Mouse (Mus musculus) MEL (cell line): ENCODE measurements around the gene Htt. TPM values are rescaled to one million over a fixed set of nuclear protein-coding genes. Genes with fewer than 3 reads are reported as not detected.

Source experiments
- DNase-seq: peaks from one replicate; pipeline ENCODE4 v3.0.0; 2011; ENCODE audit warnings: low read depth, low spot score
- H3K27ac ChIP-seq: 2 replicates; pipeline ENCODE4 v1.5.1; 2012; ENCODE audit warnings: low read depth, mild to moderate bottlenecking, control low read depth, low read length, moderate library complexity; ENCODE audit not compliant: control insufficient read depth
- H3K27me3 ChIP-seq, 2 experiments: fragments of 150-350 bp in 1 of 2; sonication (generic) in 1 of 2; 2 replicates each; pipeline ENCODE4 v1.6.1; 2012; ENCODE audit warnings: low read length in 2 of 2, mild to moderate bottlenecking in 2 of 2, improper control_type of control experiment in 1 of 2, moderate library complexity in 1 of 2; ENCODE audit not compliant: insufficient read depth in 2 of 2, control insufficient read depth in 1 of 2
- H3K36me3 ChIP-seq, 2 experiments: 2 replicates each; pipeline ENCODE4 v1.6.1; 2012 to 2014; ENCODE audit warnings: low read length in 2 of 2, improper control_type of control experiment in 1 of 2, inconsistent platforms in 1 of 2, mild to moderate bottlenecking in 1 of 2; ENCODE audit not compliant: insufficient read depth in 2 of 2, control insufficient read depth in 1 of 2
- H3K4me1 ChIP-seq, 2 experiments: fragments of 150-350 bp in 1 of 2; sonication (generic) in 1 of 2; 2 replicates each; pipeline ENCODE4 v1.6.1; 2012; ENCODE audit warnings: low read length in 2 of 2, improper control_type of control experiment in 1 of 2, mild to moderate bottlenecking in 1 of 2; ENCODE audit not compliant: insufficient read depth in 2 of 2, control insufficient read depth in 1 of 2
- H3K4me3 ChIP-seq, 2 experiments: fragments of 150-350 bp in 1 of 2; sonication (generic) in 1 of 2; 2 replicates each; pipeline ENCODE4 v1.5.1; 2012; ENCODE audit warnings: low read depth in 2 of 2, low read length in 2 of 2, mild to moderate bottlenecking in 2 of 2, moderate library complexity in 2 of 2, control low read depth in 1 of 2, improper control_type of control experiment in 1 of 2; ENCODE audit not compliant: control insufficient read depth in 1 of 2, insufficient read depth in 1 of 2
- H3K79me2 ChIP-seq: 2 replicates; pipeline ENCODE4 v1.6.1; 2012; ENCODE audit warnings: mild to moderate bottlenecking, low read length, moderate library complexity; ENCODE audit not compliant: control insufficient read depth, poor library complexity, insufficient read depth
- H3K9ac ChIP-seq: 2 replicates; pipeline ENCODE4 v1.6.1; 2012; ENCODE audit warnings: low read depth, mild to moderate bottlenecking, control low read depth, low read length, moderate library complexity; ENCODE audit not compliant: control insufficient read depth, poor library complexity, severe bottlenecking
- H3K9me3 ChIP-seq: fragments of 150-350 bp; sonication (generic); replicated peaks from 2 replicates; pipeline ENCODE4 v1.6.1; 2012; ENCODE audit warnings: mild to moderate bottlenecking, low read length, improper control_type of control experiment, moderate library complexity; ENCODE audit not compliant: insufficient read depth
- CHD2 ChIP-seq: IDR thresholded peaks from 2 replicates; pipeline ENCODE4 v1.6.1; 2011; ENCODE audit warnings: low read length, improper control_type of control experiment
- E2F4 ChIP-seq: IDR thresholded peaks from 2 replicates; pipeline ENCODE4 v1.6.1; 2011; ENCODE audit warnings: low read depth, low read length, improper control_type of control experiment, borderline replicate concordance
- MAFK ChIP-seq: IDR thresholded peaks from 2 replicates; pipeline ENCODE4 v1.6.1; 2011; ENCODE audit warnings: low read depth, mild to moderate bottlenecking, low read length, improper control_type of control experiment, borderline replicate concordance
- MAX ChIP-seq: IDR thresholded peaks from 2 replicates; pipeline ENCODE4 v1.6.1; 2011; ENCODE audit warnings: low read length, improper control_type of control experiment
- MAZ ChIP-seq: IDR thresholded peaks from 2 replicates; pipeline ENCODE4 v1.6.1; 2012; ENCODE audit warnings: low read depth, mild to moderate bottlenecking, inconsistent platforms, low read length, improper control_type of control experiment
- MYC ChIP-seq: IDR thresholded peaks from 2 replicates; pipeline ENCODE4 v1.6.1; 2011; ENCODE audit warnings: low read depth, mild to moderate bottlenecking, low read length, improper control_type of control experiment, moderate library complexity
- POLR2A ChIP-seq, 2 experiments: IDR thresholded peaks; 2 replicates each; pipeline ENCODE4 v1.6.1; 2011 to 2012; ENCODE audit warnings: low read length in 2 of 2, mild to moderate bottlenecking in 2 of 2, control low read depth in 1 of 2, improper control_type of control experiment in 1 of 2, low read depth in 1 of 2, moderate library complexity in 1 of 2; ENCODE audit not compliant: control insufficient read depth in 1 of 2, insufficient read depth in 1 of 2, poor library complexity in 1 of 2
- POLR2AphosphoS2 ChIP-seq: IDR thresholded peaks from 2 replicates; pipeline ENCODE4 v1.6.1; 2011; ENCODE audit warnings: low read length, improper control_type of control experiment
- POLR2AphosphoS5 ChIP-seq: IDR thresholded peaks from 2 replicates; pipeline ENCODE4 v1.6.1; 2012; ENCODE audit warnings: low read depth, borderline replicate concordance, mild to moderate bottlenecking, inconsistent platforms, low read length, moderate library complexity, mixed read lengths
- SIN3A ChIP-seq: IDR thresholded peaks from 2 replicates; pipeline ENCODE4 v1.6.1; 2012; ENCODE audit warnings: low read length, improper control_type of control experiment, inconsistent platforms
- TBP ChIP-seq: IDR thresholded peaks from 2 replicates; pipeline ENCODE4 v1.8.0; 2011; ENCODE audit warnings: low read depth, low read length, improper control_type of control experiment
- TCF12 ChIP-seq: IDR thresholded peaks from 2 replicates; pipeline ENCODE4 v1.6.1; 2014; ENCODE audit warnings: low read depth, mild to moderate bottlenecking, inconsistent platforms, low read length, improper control_type of control experiment, moderate library complexity
- USF2 ChIP-seq, 2 experiments: IDR thresholded peaks; 2 replicates each; pipeline ENCODE4 v1.6.1; 2011 to 2012; ENCODE audit warnings: improper control_type of control experiment in 2 of 2, low read length in 2 of 2, borderline replicate concordance in 1 of 2, inconsistent platforms in 1 of 2, low read depth in 1 of 2, mild to moderate bottlenecking in 1 of 2; ENCODE audit not compliant: insufficient read depth in 1 of 2
- ZNF384 ChIP-seq: IDR thresholded peaks from 2 replicates; pipeline ENCODE4 v1.6.1; 2012; ENCODE audit warnings: low read depth, mild to moderate bottlenecking, inconsistent platforms, low read length, improper control_type of control experiment
- polyA plus RNA-seq, 2 experiments: library from polyadenylated mRNA; stranded (reverse) in 1 of 2; unstranded in 1 of 2; fragments of >175 nt in 1 of 2; fragments of >200 nt in 1 of 2; gene quantifications; 2 replicates each; pipeline versions ENCODE4 v1.2.1 to v1.2.4; 2012; ENCODE audit warnings: low replicate concordance in 2 of 2, low read depth in 1 of 2; ENCODE audit not compliant: insufficient read length in 2 of 2, insufficient read depth in 1 of 2, missing spikeins in 1 of 2
- total RNA-seq: library from RNA; depleted of rRNA; stranded (reverse); fragments of 300-350 nt; gene quantifications from 2 replicates; pipeline ENCODE4 v1.2.3, GENCODE M21; 2012

Htt gene
- total and polyA plus RNA-seq, 3 experiments: 27.0 to 33.0 TPM; not detected in 1

DNA sequence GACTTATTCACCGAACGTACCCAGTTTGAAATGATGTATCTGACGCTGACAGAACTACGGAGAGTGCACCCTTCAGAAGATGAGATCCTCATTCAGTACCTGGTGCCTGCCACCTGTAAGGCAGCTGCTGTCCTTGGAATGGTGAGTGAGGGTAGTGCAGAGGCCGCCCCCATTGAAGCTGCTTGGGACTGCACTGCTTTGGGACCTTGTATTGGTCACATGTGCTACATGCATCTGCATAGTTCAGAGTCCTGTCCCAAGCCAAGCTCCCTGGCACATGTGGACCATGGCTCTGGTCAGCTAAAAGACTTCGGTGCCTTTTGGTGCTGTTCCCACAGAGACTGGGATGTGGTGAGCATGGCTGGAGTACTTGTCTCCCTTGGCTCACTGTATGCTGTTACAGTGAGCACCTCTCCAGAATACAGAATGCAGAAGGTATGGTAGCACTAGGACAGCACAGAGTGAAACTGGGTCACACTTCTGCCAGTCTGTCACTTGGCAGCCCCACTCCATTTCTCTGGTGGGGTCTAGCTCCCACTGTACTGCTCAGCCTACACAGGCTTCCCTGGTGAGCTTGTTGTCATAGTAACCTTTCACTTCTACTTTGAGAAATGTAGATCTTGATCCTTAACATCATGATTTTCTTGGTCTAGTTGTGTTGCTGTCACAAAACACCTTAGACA lies 138.4 kb downstream of the Htt start:
- peaks cover 0 to 27% of the 10 kb centered on the region in 2 experiments; a peak in 2 of 4 replicates for H3K36me3 ChIP-seq
- H3K4me3 ChIP-seq: no peak overlapping the region
- no peaks in the 10 kb centered on the region for H3K4me1 ChIP-seq
- no peaks in the 10 kb centered on the region for H3K79me2 ChIP-seq
- no peaks in the 10 kb centered on the region for H3K27me3 ChIP-seq
- H3K9me3 ChIP-seq: no peaks in the 10 kb centered on the region
- no peak overlapping the region for H3K9ac ChIP-seq
- TF ChIP-seq MAZ: no peak
- TF ChIP-seq MAX: no peak
- TF ChIP-seq POLR2AphosphoS5: no peak
- no peak for TF ChIP-seq MAFK
- no peak for TF ChIP-seq TCF12
- no peak for TF ChIP-seq MYC
- no peak for TF ChIP-seq POLR2AphosphoS2
- no peak for TF ChIP-seq POLR2A (IDR thresholded peaks at IDR 0.05; ENCODE audit: control insufficient read depth in 1 of 2, insufficient read depth in 1 of 2, low read depth in 1 of 2, low read length in 2 of 2, poor library complexity in 1 of 2)
- TF ChIP-seq CHD2: no peak
- TF ChIP-seq E2F4: no peak
- no peak for TF ChIP-seq SIN3A
- no peak overlapping the region for H3K27ac ChIP-seq
- DNase-seq: no peak

DNA sequence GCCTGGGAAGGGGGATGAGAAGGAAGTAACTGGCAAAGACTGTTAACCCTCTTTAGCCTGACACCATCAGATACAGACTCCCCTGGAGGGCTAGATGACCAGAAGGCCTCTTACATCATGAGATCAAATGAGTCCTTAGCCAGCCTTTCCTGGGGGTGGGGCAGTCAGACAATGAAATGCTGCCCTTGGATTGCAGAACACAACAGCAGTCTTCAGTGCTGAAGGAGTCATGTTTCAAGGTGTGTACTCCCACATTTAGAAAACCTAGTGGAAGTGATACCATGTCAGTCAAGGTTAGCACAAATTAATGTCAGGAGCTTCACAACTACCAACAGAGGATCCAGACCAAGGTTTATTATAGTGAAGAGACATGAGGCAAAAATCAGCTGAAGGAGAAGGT lies 140.8 kb downstream of the Htt start:
- Histone ChIP-seq H3K27ac (no peak overlapping the region), H3K4me3 (no peak overlapping the region), H3K9me3 (no peaks in the 10 kb centered on the region), H3K79me2 (no peaks in the 10 kb centered on the region), H3K36me3 (peaks cover 0 to 29% of the 10 kb centered on the region in 2 experiments; a peak in 2 of 4 replicates), H3K9ac (no peak overlapping the region), H3K27me3 (no peaks in the 10 kb centered on the region), H3K4me1 (no peaks in the 10 kb centered on the region)
- DNase-seq: no peak
- no peak for TF ChIP-seq ZNF384
- no peak for TF ChIP-seq TCF12
- no peak for TF ChIP-seq MAZ
- TF ChIP-seq POLR2AphosphoS2: no peak
- TF ChIP-seq USF2 (IDR thresholded peaks at IDR 0.05; ENCODE audit: borderline replicate concordance in 1 of 2, insufficient read depth in 1 of 2, low read depth in 1 of 2, low read length in 2 of 2): no peak
- TF ChIP-seq TBP: no peak
